Mouse (Mus musculus): ENCODE data around the gene Hlcs. TPM values are rescaled to one million over a fixed set of nuclear protein-coding genes. Genes with fewer than 3 reads are reported as not detected.

Hlcs gene
- polyA plus RNA-seq, 1 experiment, result 7.8 TPM

- no peak overlapping the region for H3K27ac ChIP-seq (ENCODE audit: control insufficient read depth, insufficient read depth, low read length)
- TF ChIP-seq CTCF (IDR thresholded peaks at IDR 0.05; ENCODE audit: borderline replicate concordance, control insufficient read depth, extremely low read depth, insufficient read depth, low read length, poor library complexity), result no peak
- TF ChIP-seq POLR2A (IDR thresholded peaks at IDR 0.05; ENCODE audit: control insufficient read depth, extremely low read depth, insufficient read depth, low read length, poor library complexity), result no peak
- H3K4me3 ChIP-seq (ENCODE audit: control insufficient read depth, insufficient read depth, low read length), result no peak overlapping the region
- DNase-seq, result no peak
- WGBS, result 94% methylated on average over 19 of the region's 19 CpGs
- H3K4me1 ChIP-seq (replicated peaks; ENCODE audit: control insufficient read depth, insufficient read depth, low read length), result peaks cover 21% of the 10 kb centered on the region
- H3K27me3 ChIP-seq (ENCODE audit: control insufficient read depth, insufficient read depth, low read length), result no peaks in the 10 kb centered on the region
- H3K36me3 ChIP-seq (ENCODE audit: control insufficient read depth, insufficient read depth, low read length), result no peaks in the 10 kb centered on the region
Measured at GRCm38 (mm10) chr16:94260938-94261630, 52.3 kb downstream of the Hlcs start.

- no peaks in the 10 kb centered on the region for H3K27me3 ChIP-seq (ENCODE audit: control insufficient read depth, insufficient read depth, low read length)
- peak; percentile 86 for DNase-seq
- peaks cover 26% of the 10 kb centered on the region for H3K4me1 ChIP-seq (replicated peaks; ENCODE audit: control insufficient read depth, insufficient read depth, low read length)
- TF ChIP-seq CTCF (IDR thresholded peaks at IDR 0.05; ENCODE audit: borderline replicate concordance, control insufficient read depth, extremely low read depth, insufficient read depth, low read length, poor library complexity), result no peak
- TF ChIP-seq POLR2A (IDR thresholded peaks at IDR 0.05; ENCODE audit: control insufficient read depth, extremely low read depth, insufficient read depth, low read length, poor library complexity), result no peak
- no peak overlapping the region for H3K27ac ChIP-seq (ENCODE audit: control insufficient read depth, insufficient read depth, low read length)
- H3K36me3 ChIP-seq (ENCODE audit: control insufficient read depth, insufficient read depth, low read length), result no peaks in the 10 kb centered on the region
- 69% methylated on average over 14 of the region's 14 CpGs for WGBS
- no peak overlapping the region for H3K4me3 ChIP-seq (ENCODE audit: control insufficient read depth, insufficient read depth, low read length)
Measured at GRCm38 (mm10) chr16:94258366-94259310, 54.7 kb downstream of the Hlcs start.

GRCm38 (mm10) chr16:94255592-94255991 is 57.8 kb downstream of the Hlcs start:
- TF ChIP-seq CTCF (IDR thresholded peaks at IDR 0.05; ENCODE audit: borderline replicate concordance, control insufficient read depth, extremely low read depth, insufficient read depth, low read length, poor library complexity) (no peak), POLR2A (IDR thresholded peaks at IDR 0.05; ENCODE audit: control insufficient read depth, extremely low read depth, insufficient read depth, low read length, poor library complexity) (no peak)
- H3K27ac ChIP-seq (ENCODE audit: control insufficient read depth, insufficient read depth, low read length), result peak overlapping the region; percentile 96
- peaks cover 40% of the 10 kb centered on the region for H3K4me1 ChIP-seq (replicated peaks; ENCODE audit: control insufficient read depth, insufficient read depth, low read length)
- 93% methylated on average over 4 of the region's 4 CpGs for WGBS
- no peaks in the 10 kb centered on the region for H3K36me3 ChIP-seq (ENCODE audit: control insufficient read depth, insufficient read depth, low read length)
- DNase-seq, result no peak
- no peak overlapping the region for H3K4me3 ChIP-seq (ENCODE audit: control insufficient read depth, insufficient read depth, low read length)
- H3K27me3 ChIP-seq (ENCODE audit: control insufficient read depth, insufficient read depth, low read length), result no peaks in the 10 kb centered on the region

- TF ChIP-seq CTCF (IDR thresholded peaks at IDR 0.05; ENCODE audit: borderline replicate concordance, control insufficient read depth, extremely low read depth, insufficient read depth, low read length, poor library complexity) (no peak), POLR2A (IDR thresholded peaks at IDR 0.05; ENCODE audit: control insufficient read depth, extremely low read depth, insufficient read depth, low read length, poor library complexity) (no peak)
- peaks cover 44% of the 10 kb centered on the region for H3K4me1 ChIP-seq (replicated peaks; ENCODE audit: control insufficient read depth, insufficient read depth, low read length)
- H3K36me3 ChIP-seq (ENCODE audit: control insufficient read depth, insufficient read depth, low read length), result no peaks in the 10 kb centered on the region
- peak overlapping the region; percentile 96 for H3K27ac ChIP-seq (ENCODE audit: control insufficient read depth, insufficient read depth, low read length)
- H3K27me3 ChIP-seq (ENCODE audit: control insufficient read depth, insufficient read depth, low read length), result no peaks in the 10 kb centered on the region
- 76% methylated on average over 6 of the region's 6 CpGs for WGBS
- DNase-seq, result no peak
- H3K4me3 ChIP-seq (ENCODE audit: control insufficient read depth, insufficient read depth, low read length), result no peak overlapping the region
Measured at GRCm38 (mm10) chr16:94255035-94255434, 58.3 kb downstream of the Hlcs start.

- Histone ChIP-seq H3K4me3 (ENCODE audit: control insufficient read depth, insufficient read depth, low read length) (peak overlapping the region; percentile 25), H3K36me3 (ENCODE audit: control insufficient read depth, insufficient read depth, low read length) (no peaks in the 10 kb centered on the region), H3K27ac (ENCODE audit: control insufficient read depth, insufficient read depth, low read length) (peak overlapping the region; percentile 96), H3K4me1 (replicated peaks; ENCODE audit: control insufficient read depth, insufficient read depth, low read length) (peaks cover 46% of the 10 kb centered on the region), H3K27me3 (ENCODE audit: control insufficient read depth, insufficient read depth, low read length) (no peaks in the 10 kb centered on the region)
- DNase-seq, result peak; percentile 69
- 12% methylated on average over 12 of the region's 12 CpGs for WGBS
- TF ChIP-seq CTCF (IDR thresholded peaks at IDR 0.05; ENCODE audit: borderline replicate concordance, control insufficient read depth, extremely low read depth, insufficient read depth, low read length, poor library complexity), result no peak
- no peak for TF ChIP-seq POLR2A (IDR thresholded peaks at IDR 0.05; ENCODE audit: control insufficient read depth, extremely low read depth, insufficient read depth, low read length, poor library complexity)
Measured at GRCm38 (mm10) chr16:94254415-94254891, 58.9 kb downstream of the Hlcs start.

- Histone ChIP-seq H3K4me3 (ENCODE audit: control insufficient read depth, insufficient read depth, low read length) (peak overlapping the region; percentile 25), H3K4me1 (replicated peaks; ENCODE audit: control insufficient read depth, insufficient read depth, low read length) (peaks cover 46% of the 10 kb centered on the region), H3K27me3 (ENCODE audit: control insufficient read depth, insufficient read depth, low read length) (no peaks in the 10 kb centered on the region), H3K27ac (ENCODE audit: control insufficient read depth, insufficient read depth, low read length) (peak overlapping the region; percentile 96), H3K36me3 (ENCODE audit: control insufficient read depth, insufficient read depth, low read length) (no peaks in the 10 kb centered on the region)
- WGBS, result 76% methylated on average over 24 of the region's 24 CpGs
- TF ChIP-seq CTCF (IDR thresholded peaks at IDR 0.05; ENCODE audit: borderline replicate concordance, control insufficient read depth, extremely low read depth, insufficient read depth, low read length, poor library complexity) (no peak), POLR2A (IDR thresholded peaks at IDR 0.05; ENCODE audit: control insufficient read depth, extremely low read depth, insufficient read depth, low read length, poor library complexity) (no peak)
- no peak for DNase-seq
Measured at GRCm38 (mm10) chr16:94253671-94254414, 59.5 kb downstream of the Hlcs start.

Measured in thymus, adult 2 months (tissue).